Mouse (Mus musculus) small intestine, adult 2 months (tissue): ENCODE data around the gene Ntf3.

Experiments used
- CTCF ChIP-seq: fragments of 200-500 bp; IDR thresholded peaks from 2 replicates; pipeline ENCODE4 v1.5.1; 2012; ENCODE audit warnings: low read depth, mild to moderate bottlenecking, control low read depth, inconsistent platforms, low read length, moderate library complexity, mixed read lengths; ENCODE audit not compliant: insufficient replicate concordance, insufficient read length; ENCODE audit errors: extremely low read depth
- POLR2A ChIP-seq: fragments of 200-500 bp; IDR thresholded peaks from 2 replicates; pipeline ENCODE4 v1.6.1; 2012; ENCODE audit warnings: low read depth, mild to moderate bottlenecking, control low read depth, inconsistent platforms, low read length, moderate library complexity

- no peak for TF ChIP-seq POLR2A
- TF ChIP-seq CTCF: no peak
These were observed 26.3 kb downstream of the Ntf3 start for GRCm38 (mm10) chr6:126140416-126140815.
